Mouse (Mus musculus) C2C12 (cell line): ENCODE measurements at regions not wholly inside any gene's neighbourhood (a gene's known extent, or its start where the extent isn't known, plus 50 kb on each side); places are given as distances from the start of the nearest gene placed in this dataset.

Experiments used
- H3K27me3 ChIP-seq: one replicate; pipeline ENCODE4 v1.6.1; 2011; ENCODE audit not compliant: control insufficient read depth, insufficient read depth, insufficient read length
- H3K36me3 ChIP-seq: one replicate; pipeline ENCODE4 v1.6.1; 2011; ENCODE audit not compliant: control insufficient read depth, insufficient read depth
- H3K4me3 ChIP-seq: one replicate; pipeline ENCODE4 v1.5.1; 2011; ENCODE audit warnings: mild to moderate bottlenecking, control low read depth; ENCODE audit not compliant: poor library complexity, insufficient read depth, severe bottlenecking
- H3K79me2 ChIP-seq: one replicate; pipeline ENCODE4 v1.6.1; 2011; ENCODE audit not compliant: control insufficient read depth, insufficient read depth
- H3K79me3 ChIP-seq: one replicate; pipeline ENCODE4 v1.6.1; 2011; ENCODE audit warnings: low read depth, control low read depth
- H3ac ChIP-seq: one replicate; pipeline ENCODE3; 2011; ENCODE audit warnings: low read depth; ENCODE audit not compliant: control insufficient read depth, insufficient read length
- CEBPB ChIP-seq: IDR thresholded peaks from one replicate; pipeline ENCODE4 v1.6.1; 2011; ENCODE audit warnings: low read depth, mild to moderate bottlenecking, control low read depth, moderate library complexity
- CTCF ChIP-seq: IDR thresholded peaks from one replicate; pipeline ENCODE4 v1.5.1; 2011; ENCODE audit not compliant: control insufficient read depth, insufficient read depth, insufficient read length
- FOSL1 ChIP-seq: IDR thresholded peaks from one replicate; pipeline ENCODE4 v1.8.0; 2011; ENCODE audit warnings: mild to moderate bottlenecking, low read length; ENCODE audit not compliant: poor library complexity, insufficient read depth, severe bottlenecking
- MAX ChIP-seq: IDR thresholded peaks from one replicate; pipeline ENCODE4 v1.6.1; 2011; ENCODE audit warnings: mild to moderate bottlenecking, control low read depth
- MYOD1 ChIP-seq: IDR thresholded peaks from one replicate; pipeline ENCODE4 v1.6.1; 2011; ENCODE audit warnings: low read depth; ENCODE audit not compliant: control insufficient read depth, insufficient read length
- MYOG ChIP-seq: IDR thresholded peaks from one replicate; pipeline ENCODE4 v1.6.1; 2011; ENCODE audit not compliant: control insufficient read depth, insufficient read length; ENCODE audit errors: extremely low read depth
- USF1 ChIP-seq: IDR thresholded peaks from one replicate; pipeline ENCODE4 v1.6.1; 2011; ENCODE audit warnings: low read depth, mild to moderate bottlenecking, control low read depth, moderate library complexity

DNA sequence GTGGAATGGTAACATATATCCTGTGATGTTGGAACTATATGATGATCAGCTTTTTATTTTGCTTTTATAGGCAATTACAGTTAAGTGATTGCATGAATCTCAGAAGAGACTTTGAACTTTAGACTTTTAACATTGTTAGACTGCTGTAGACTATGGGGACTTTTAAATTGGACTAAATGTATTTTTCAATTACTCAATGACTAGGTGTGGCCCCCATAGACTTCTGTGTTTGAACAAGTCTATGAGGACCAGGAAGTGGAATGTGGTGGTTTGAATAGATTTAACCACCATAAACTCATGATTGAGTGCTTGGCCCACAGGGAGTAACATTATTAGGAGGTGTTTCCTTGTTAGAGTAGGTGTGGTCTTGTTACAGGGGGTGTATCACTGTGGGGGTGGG is 93.9 kb upstream of the Rps6ka3 start:
- no peak overlapping the region for H3K4me3 ChIP-seq
- no peak overlapping the region for H3ac ChIP-seq
- H3K79me3 ChIP-seq = no peaks in the 10 kb centered on the region
- no peaks in the 10 kb centered on the region for H3K79me2 ChIP-seq
- no peaks in the 10 kb centered on the region for H3K36me3 ChIP-seq
- TF ChIP-seq USF1 (no peak), CTCF (no peak), FOSL1 (no peak), MYOG (no peak), MYOD1 (no peak), CEBPB (no peak)
- no peaks in the 10 kb centered on the region for H3K27me3 ChIP-seq

DNA sequence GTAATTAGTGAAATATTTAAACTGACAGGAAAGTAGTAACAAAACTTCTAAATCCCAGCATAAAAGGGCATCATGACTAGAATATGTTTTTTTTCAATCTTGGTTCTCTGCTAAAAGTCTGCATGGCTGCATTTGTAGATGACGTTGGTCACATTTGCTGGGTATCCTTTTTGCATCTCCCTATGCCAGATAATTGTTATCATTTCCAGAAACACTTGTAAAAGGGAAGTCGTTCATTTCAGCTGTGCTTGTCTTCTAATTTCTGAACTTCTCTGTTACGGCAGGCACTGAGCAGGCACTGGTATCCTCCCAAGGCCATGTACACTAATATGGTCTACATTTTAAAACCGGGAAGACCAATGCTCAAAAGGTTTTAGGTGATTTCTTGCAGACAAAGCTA is 69.6 kb upstream of the Rps6ka3 start:
- no peaks in the 10 kb centered on the region for H3K79me3 ChIP-seq
- TF ChIP-seq FOSL1 = no peak
- TF ChIP-seq CEBPB = no peak
- TF ChIP-seq USF1 = no peak
- no peak for TF ChIP-seq CTCF
- TF ChIP-seq MAX = no peak
- no peak for TF ChIP-seq MYOG
- no peak for TF ChIP-seq MYOD1
- no peaks in the 10 kb centered on the region for H3K36me3 ChIP-seq
- H3K4me3 ChIP-seq = no peak overlapping the region
- H3ac ChIP-seq = no peak overlapping the region
- H3K27me3 ChIP-seq = no peaks in the 10 kb centered on the region
- no peaks in the 10 kb centered on the region for H3K79me2 ChIP-seq

DNA sequence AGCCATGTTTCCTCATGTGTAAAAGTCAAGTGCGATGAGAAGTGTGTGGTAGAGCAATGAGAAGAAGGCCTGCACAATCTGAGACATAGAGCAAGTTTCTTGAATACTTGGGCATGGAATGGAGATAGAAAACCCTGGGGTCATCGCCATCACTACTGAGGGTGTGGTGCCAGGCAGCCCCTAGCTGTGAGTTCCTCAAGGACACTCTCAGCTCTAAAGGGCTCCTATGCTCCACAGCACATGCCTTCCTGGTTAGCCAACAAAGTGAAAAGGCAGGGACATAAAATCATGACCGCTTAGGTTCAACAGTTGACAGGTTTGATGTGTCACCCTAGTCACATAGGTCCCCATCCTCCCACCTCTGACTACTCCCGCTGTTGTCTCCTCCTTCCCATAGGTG is 66.8 kb upstream of the Rps6ka3 start:
- H3K79me2 ChIP-seq = no peaks in the 10 kb centered on the region
- no peak for TF ChIP-seq USF1
- TF ChIP-seq CEBPB = no peak
- no peak for TF ChIP-seq MAX
- TF ChIP-seq MYOG = no peak
- TF ChIP-seq MYOD1 = no peak
- no peak for TF ChIP-seq FOSL1
- no peak for TF ChIP-seq CTCF
- H3ac ChIP-seq = no peak overlapping the region
- no peaks in the 10 kb centered on the region for H3K36me3 ChIP-seq
- H3K4me3 ChIP-seq = no peak overlapping the region
- no peaks in the 10 kb centered on the region for H3K79me3 ChIP-seq
- no peaks in the 10 kb centered on the region for H3K27me3 ChIP-seq

DNA sequence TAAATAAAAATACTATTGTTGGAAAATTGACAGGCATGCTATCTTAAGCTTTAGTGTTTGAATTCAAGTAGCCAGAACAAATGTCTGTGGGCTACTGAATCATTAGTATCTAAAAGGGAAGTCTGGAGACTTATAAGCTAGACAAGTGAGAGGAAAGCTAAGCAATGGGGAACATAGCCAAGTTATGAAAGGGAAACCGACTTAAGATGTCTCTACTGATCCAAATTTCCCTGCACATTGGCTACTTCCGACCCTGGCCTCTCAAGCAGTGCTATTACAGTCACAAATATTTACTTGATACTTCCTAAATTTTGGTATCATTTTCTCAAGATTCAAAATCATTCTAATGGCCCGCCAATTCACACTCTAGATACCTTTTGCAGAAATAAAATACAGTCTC is 65.4 kb upstream of the Rps6ka3 start:
- Histone ChIP-seq H3K36me3 (no peaks in the 10 kb centered on the region), H3ac (no peak overlapping the region), H3K4me3 (no peak overlapping the region), H3K79me3 (no peaks in the 10 kb centered on the region), H3K27me3 (no peaks in the 10 kb centered on the region), H3K79me2 (no peaks in the 10 kb centered on the region)
- TF ChIP-seq MYOG (no peak), FOSL1 (no peak), CEBPB (no peak), MYOD1 (no peak), USF1 (no peak), CTCF (no peak), MAX (no peak)

DNA sequence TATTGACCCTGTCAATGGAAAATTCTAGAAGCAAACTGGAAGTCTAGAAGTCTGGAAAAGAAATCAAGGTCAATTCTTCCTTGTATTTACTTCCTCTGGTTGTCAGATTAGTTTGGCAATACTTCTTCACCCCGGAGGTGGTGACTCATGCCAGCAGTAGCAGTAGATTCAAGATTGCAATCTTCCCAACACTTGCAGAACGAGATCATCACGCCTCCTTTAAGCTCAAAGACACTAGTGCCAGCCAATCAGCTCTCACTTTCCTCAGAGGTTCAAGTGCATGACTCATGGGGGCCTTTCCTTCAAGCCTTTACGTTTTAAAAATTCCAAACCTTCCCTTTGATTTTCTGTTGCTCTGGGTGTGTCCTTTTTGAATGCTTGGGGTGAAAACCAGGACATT is 64.9 kb upstream of the Rps6ka3 start:
- no peak overlapping the region for H3ac ChIP-seq
- no peaks in the 10 kb centered on the region for H3K79me3 ChIP-seq
- H3K79me2 ChIP-seq = no peaks in the 10 kb centered on the region
- H3K27me3 ChIP-seq = no peaks in the 10 kb centered on the region
- no peak for TF ChIP-seq MYOG
- TF ChIP-seq MAX = no peak
- no peaks in the 10 kb centered on the region for H3K36me3 ChIP-seq
- H3K4me3 ChIP-seq = no peak overlapping the region

DNA sequence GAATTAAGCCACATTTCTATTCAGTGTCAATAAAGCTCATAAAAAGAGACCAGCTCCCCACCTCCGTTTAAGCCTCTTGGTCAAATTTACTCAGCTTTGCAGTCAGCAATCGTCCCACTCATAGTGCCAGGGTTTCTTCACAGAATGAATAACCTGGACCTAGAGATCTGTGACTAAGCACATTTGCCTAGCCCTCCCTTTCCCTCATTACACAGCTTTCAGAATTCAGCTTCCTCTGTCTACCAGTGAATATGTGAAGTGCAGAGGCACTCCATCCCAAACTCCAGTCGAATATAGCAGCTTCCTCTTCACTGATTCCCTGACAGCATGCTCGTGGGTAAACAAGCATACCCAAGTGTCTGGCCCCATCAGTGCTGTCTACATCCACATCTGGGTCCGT is 54.3 kb upstream of the Rps6ka3 start:
- Histone ChIP-seq H3K4me3 (no peak overlapping the region), H3K27me3 (no peaks in the 10 kb centered on the region), H3ac (no peak overlapping the region), H3K79me2 (no peaks in the 10 kb centered on the region), H3K36me3 (no peaks in the 10 kb centered on the region), H3K79me3 (no peaks in the 10 kb centered on the region)
- TF ChIP-seq FOSL1 (no peak), CEBPB (no peak), MAX (no peak), CTCF (no peak), MYOG (no peak), USF1 (no peak), MYOD1 (no peak)
